Mouse (Mus musculus) heart, adult 2 months (tissue): ENCODE measurements around the gene Slc44a1.

ENCODE experiments used
- CTCF ChIP-seq: fragments of 200-600 bp; IDR thresholded peaks from 2 replicates; pipeline ENCODE4 v1.8.1; 2022; ENCODE audit warnings: antibody characterized with exemption, mild to moderate bottlenecking, moderate library complexity
- POLR2A ChIP-seq: fragments of 200-500 bp; IDR thresholded peaks from 2 replicates; pipeline ENCODE4 v1.6.1; 2011; ENCODE audit warnings: mild to moderate bottlenecking, low read depth, low read length, control low read depth; ENCODE audit not compliant: insufficient read depth

DNA sequence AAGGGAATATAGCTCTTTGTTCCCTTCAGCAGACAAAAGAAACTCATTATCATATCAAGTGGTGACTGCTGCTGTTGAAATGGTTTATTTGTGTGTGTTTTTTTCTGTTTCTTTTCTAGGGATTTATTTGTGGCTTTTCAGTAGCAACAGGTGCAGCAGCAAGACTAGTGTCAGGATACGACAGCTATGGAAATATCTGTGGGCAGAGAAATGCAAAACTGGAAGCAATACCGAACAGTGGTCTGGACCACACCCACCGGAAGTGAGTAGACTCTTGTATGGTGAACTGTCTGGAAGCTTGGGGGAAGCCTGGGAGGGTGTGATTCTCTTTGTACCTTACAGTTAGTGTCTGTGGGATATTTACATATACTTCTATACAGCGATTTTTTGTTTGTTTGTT, 51.1 kb downstream of the Slc44a1 start:
- no peak for TF ChIP-seq CTCF
- no peak for TF ChIP-seq POLR2A
